Mouse (Mus musculus) MEL (cell line): ENCODE data around the gene H3f3a. TPM values are rescaled to one million over a fixed set of nuclear protein-coding genes. Genes with fewer than 3 reads are reported as not detected.
"Not testable (repeated sequence)": the region's sequence is repeated elsewhere in the genome, so short reads cannot be mapped to it uniquely, and the experiment has no call there.

Experiments
- DNase-seq: peaks from one replicate; pipeline ENCODE4 v3.0.0; 2011; ENCODE audit warnings: low read depth, low spot score
- H3K27ac ChIP-seq: 2 replicates; pipeline ENCODE4 v1.5.1; 2012; ENCODE audit warnings: low read depth, mild to moderate bottlenecking, control low read depth, low read length, moderate library complexity; ENCODE audit not compliant: control insufficient read depth
- H3K27me3 ChIP-seq, 2 experiments: fragments of 150-350 bp in 1 of 2; sonication (generic) in 1 of 2; 2 replicates each; pipeline ENCODE4 v1.6.1; 2012; ENCODE audit warnings: low read length in 2 of 2, mild to moderate bottlenecking in 2 of 2, improper control_type of control experiment in 1 of 2, moderate library complexity in 1 of 2; ENCODE audit not compliant: insufficient read depth in 2 of 2, control insufficient read depth in 1 of 2
- H3K36me3 ChIP-seq, 2 experiments: 2 replicates each; pipeline ENCODE4 v1.6.1; 2012 to 2014; ENCODE audit warnings: low read length in 2 of 2, improper control_type of control experiment in 1 of 2, inconsistent platforms in 1 of 2, mild to moderate bottlenecking in 1 of 2; ENCODE audit not compliant: insufficient read depth in 2 of 2, control insufficient read depth in 1 of 2
- H3K4me1 ChIP-seq, 2 experiments: fragments of 150-350 bp in 1 of 2; sonication (generic) in 1 of 2; 2 replicates each; pipeline ENCODE4 v1.6.1; 2012; ENCODE audit warnings: low read length in 2 of 2, improper control_type of control experiment in 1 of 2, mild to moderate bottlenecking in 1 of 2; ENCODE audit not compliant: insufficient read depth in 2 of 2, control insufficient read depth in 1 of 2
- H3K4me3 ChIP-seq, 2 experiments: fragments of 150-350 bp in 1 of 2; sonication (generic) in 1 of 2; 2 replicates each; pipeline ENCODE4 v1.5.1; 2012; ENCODE audit warnings: low read depth in 2 of 2, low read length in 2 of 2, mild to moderate bottlenecking in 2 of 2, moderate library complexity in 2 of 2, control low read depth in 1 of 2, improper control_type of control experiment in 1 of 2; ENCODE audit not compliant: control insufficient read depth in 1 of 2, insufficient read depth in 1 of 2
- H3K79me2 ChIP-seq: 2 replicates; pipeline ENCODE4 v1.6.1; 2012; ENCODE audit warnings: mild to moderate bottlenecking, low read length, moderate library complexity; ENCODE audit not compliant: control insufficient read depth, poor library complexity, insufficient read depth
- H3K9ac ChIP-seq: 2 replicates; pipeline ENCODE4 v1.6.1; 2012; ENCODE audit warnings: low read depth, mild to moderate bottlenecking, control low read depth, low read length, moderate library complexity; ENCODE audit not compliant: control insufficient read depth, poor library complexity, severe bottlenecking
- H3K9me3 ChIP-seq: fragments of 150-350 bp; sonication (generic); replicated peaks from 2 replicates; pipeline ENCODE4 v1.6.1; 2012; ENCODE audit warnings: mild to moderate bottlenecking, low read length, improper control_type of control experiment, moderate library complexity; ENCODE audit not compliant: insufficient read depth
- BHLHE40 ChIP-seq: IDR thresholded peaks from 2 replicates; pipeline ENCODE4 v1.6.1; 2012; ENCODE audit warnings: low read depth, mild to moderate bottlenecking, inconsistent platforms, low read length, improper control_type of control experiment, borderline replicate concordance
- CHD2 ChIP-seq: IDR thresholded peaks from 2 replicates; pipeline ENCODE4 v1.6.1; 2011; ENCODE audit warnings: low read length, improper control_type of control experiment
- CTCF ChIP-seq, 3 experiments: IDR thresholded peaks in 2 of 3; conservative IDR thresholded peaks in 1 of 3; 2 replicates each; pipeline ENCODE4 v1.5.1; 2011 to 2012; ENCODE audit warnings: low read length in 3 of 3, low read depth in 2 of 3, mild to moderate bottlenecking in 2 of 3, improper control_type of control experiment in 1 of 3, inconsistent platforms in 1 of 3, mixed read lengths in 1 of 3, moderate library complexity in 1 of 3; ENCODE audit not compliant: control insufficient read depth in 1 of 3, insufficient read depth in 1 of 3, poor library complexity in 1 of 3, severe bottlenecking in 1 of 3
- E2F4 ChIP-seq: IDR thresholded peaks from 2 replicates; pipeline ENCODE4 v1.6.1; 2011; ENCODE audit warnings: low read depth, low read length, improper control_type of control experiment, borderline replicate concordance
- GABPA ChIP-seq: IDR thresholded peaks from 2 replicates; pipeline ENCODE4 v1.6.1; 2012; ENCODE audit warnings: low read depth, mild to moderate bottlenecking, inconsistent platforms, low read length, improper control_type of control experiment, moderate library complexity
- GATA1 ChIP-seq: IDR thresholded peaks from 2 replicates; pipeline ENCODE4 v1.6.1; 2011; ENCODE audit warnings: low read depth, low read length, improper control_type of control experiment
- JUND ChIP-seq: IDR thresholded peaks from 2 replicates; pipeline ENCODE4 v1.6.1; 2011; ENCODE audit warnings: low read depth, mild to moderate bottlenecking, improper control_type of control experiment, low read length
- MAX ChIP-seq: IDR thresholded peaks from 2 replicates; pipeline ENCODE4 v1.6.1; 2011; ENCODE audit warnings: low read length, improper control_type of control experiment
- MXI1 ChIP-seq: IDR thresholded peaks from 2 replicates; pipeline ENCODE4 v1.6.1; 2011; ENCODE audit warnings: mild to moderate bottlenecking, low read depth, low read length, improper control_type of control experiment
- NELFE ChIP-seq: IDR thresholded peaks from 2 replicates; pipeline ENCODE4 v1.6.1; 2011; ENCODE audit warnings: low read depth, low read length, improper control_type of control experiment
- NRF1 ChIP-seq: IDR thresholded peaks from 2 replicates; pipeline ENCODE4 v1.6.1; 2014; ENCODE audit warnings: low read depth, mild to moderate bottlenecking, inconsistent platforms, low read length, improper control_type of control experiment, moderate library complexity; ENCODE audit not compliant: poor library complexity, insufficient read depth, severe bottlenecking
- POLR2A ChIP-seq, 2 experiments: IDR thresholded peaks; 2 replicates each; pipeline ENCODE4 v1.6.1; 2011 to 2012; ENCODE audit warnings: low read length in 2 of 2, mild to moderate bottlenecking in 2 of 2, control low read depth in 1 of 2, improper control_type of control experiment in 1 of 2, low read depth in 1 of 2, moderate library complexity in 1 of 2; ENCODE audit not compliant: control insufficient read depth in 1 of 2, insufficient read depth in 1 of 2, poor library complexity in 1 of 2
- POLR2AphosphoS2 ChIP-seq: IDR thresholded peaks from 2 replicates; pipeline ENCODE4 v1.6.1; 2011; ENCODE audit warnings: low read length, improper control_type of control experiment
- POLR2AphosphoS5 ChIP-seq: IDR thresholded peaks from 2 replicates; pipeline ENCODE4 v1.6.1; 2012; ENCODE audit warnings: low read depth, borderline replicate concordance, mild to moderate bottlenecking, inconsistent platforms, low read length, moderate library complexity, mixed read lengths
- RCOR1 ChIP-seq: IDR thresholded peaks from 2 replicates; pipeline ENCODE4 v1.6.1; 2012; ENCODE audit warnings: low read depth, mild to moderate bottlenecking, inconsistent platforms, low read length, improper control_type of control experiment
- SIN3A ChIP-seq: IDR thresholded peaks from 2 replicates; pipeline ENCODE4 v1.6.1; 2012; ENCODE audit warnings: low read length, improper control_type of control experiment, inconsistent platforms
- SMC3 ChIP-seq: IDR thresholded peaks from 2 replicates; pipeline ENCODE4 v1.6.1; 2011; ENCODE audit warnings: low read depth, low read length, improper control_type of control experiment
- TBP ChIP-seq: IDR thresholded peaks from 2 replicates; pipeline ENCODE4 v1.8.0; 2011; ENCODE audit warnings: low read depth, low read length, improper control_type of control experiment
- USF2 ChIP-seq, 2 experiments: IDR thresholded peaks; 2 replicates each; pipeline ENCODE4 v1.6.1; 2011 to 2012; ENCODE audit warnings: improper control_type of control experiment in 2 of 2, low read length in 2 of 2, borderline replicate concordance in 1 of 2, inconsistent platforms in 1 of 2, low read depth in 1 of 2, mild to moderate bottlenecking in 1 of 2; ENCODE audit not compliant: insufficient read depth in 1 of 2
- ZMIZ1 ChIP-seq: IDR thresholded peaks from 2 replicates; pipeline ENCODE4 v1.6.1; 2012; ENCODE audit warnings: low read depth, mild to moderate bottlenecking, inconsistent platforms, low read length, improper control_type of control experiment, moderate library complexity
- polyA plus RNA-seq, 2 experiments: library from polyadenylated mRNA; stranded (reverse) in 1 of 2; unstranded in 1 of 2; fragments of >175 nt in 1 of 2; fragments of >200 nt in 1 of 2; gene quantifications; 2 replicates each; pipeline versions ENCODE4 v1.2.1 to v1.2.4; 2012; ENCODE audit warnings: low replicate concordance in 2 of 2, low read depth in 1 of 2; ENCODE audit not compliant: insufficient read length in 2 of 2, insufficient read depth in 1 of 2, missing spikeins in 1 of 2
- total RNA-seq: library from RNA; depleted of rRNA; stranded (reverse); fragments of 300-350 nt; gene quantifications from 2 replicates; pipeline ENCODE4 v1.2.3, GENCODE M21; 2012

Gene H3f3a
- total and polyA plus RNA-seq, 3 experiments: 265 to 903 (median 574) TPM

DNA sequence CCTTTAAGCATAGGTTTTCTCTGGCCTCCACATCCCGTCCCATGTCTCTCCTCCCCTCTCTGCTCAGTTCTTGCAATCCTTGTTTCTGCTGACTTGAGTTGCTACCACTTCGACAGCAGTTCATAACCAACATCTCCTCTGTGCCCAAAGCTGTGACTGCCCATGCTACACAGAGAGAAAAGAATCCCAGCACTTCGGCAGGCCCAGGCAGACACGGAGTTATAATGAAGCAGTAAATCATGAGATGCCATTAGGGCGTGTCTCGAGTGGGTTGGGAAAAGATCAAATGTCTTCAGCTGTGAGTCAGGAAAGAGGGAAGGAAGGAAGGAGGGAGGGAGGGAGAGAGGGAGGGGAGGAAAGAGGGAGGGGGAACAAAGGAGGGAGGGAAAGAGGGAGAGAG, 24.3 kb upstream of the H3f3a start:
- no peak for TF ChIP-seq NELFE
- TF ChIP-seq E2F4: no peak
- Histone ChIP-seq H3K27me3 (peaks cover 5 to 10% of the 10 kb centered on the region in 2 experiments; a peak in 3 of 4 replicates), H3K4me1 (peaks cover 0 to 11% of the 10 kb centered on the region in 2 experiments; a peak in 1 of 4 replicates), H3K79me2 (no peaks in the 10 kb centered on the region), H3K4me3 (no peak overlapping the region), H3K9ac (no peak overlapping the region), H3K27ac (no peak overlapping the region), H3K36me3 (peaks cover 0 to 9% of the 10 kb centered on the region in 2 experiments; a peak in 2 of 4 replicates), H3K9me3 (no peaks in the 10 kb centered on the region)
- no peak for DNase-seq

DNA sequence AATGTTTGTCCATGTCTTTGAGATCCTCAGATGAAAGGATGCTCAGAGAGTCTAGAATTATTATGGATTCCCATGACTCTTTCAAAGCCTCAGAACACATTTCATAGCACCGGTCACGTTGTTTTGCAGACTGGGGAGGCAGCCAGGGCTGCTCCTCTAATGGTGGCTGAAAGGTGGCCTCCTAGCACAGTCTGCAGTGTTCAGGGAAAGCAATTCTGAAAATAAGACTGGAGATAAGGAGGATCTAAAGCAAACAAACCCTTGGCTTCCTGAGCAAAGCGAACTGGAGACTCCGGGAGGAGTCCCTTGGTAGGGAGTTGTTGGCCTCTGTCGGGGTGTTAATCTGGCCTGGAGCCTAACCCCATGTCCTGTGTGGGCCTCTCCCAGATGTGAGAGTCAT, 23.4 kb upstream of the H3f3a start:
- Histone ChIP-seq H3K27me3 (peaks cover 4 to 8% of the 10 kb centered on the region in 2 experiments; a peak in 3 of 4 replicates), H3K27ac (no peak overlapping the region), H3K9me3 (no peaks in the 10 kb centered on the region), H3K4me3 (no peak overlapping the region), H3K79me2 (no peaks in the 10 kb centered on the region), H3K4me1 (peaks cover 0 to 11% of the 10 kb centered on the region in 2 experiments; a peak in 1 of 4 replicates), H3K36me3 (peaks cover 0 to 9% of the 10 kb centered on the region in 2 experiments; a peak in 2 of 4 replicates), H3K9ac (no peak overlapping the region)
- no peak for TF ChIP-seq ZMIZ1
- no peak for TF ChIP-seq MAX
- TF ChIP-seq NELFE: no peak
- TF ChIP-seq POLR2AphosphoS2: no peak
- TF ChIP-seq E2F4: no peak
- no peak for TF ChIP-seq GABPA
- TF ChIP-seq MXI1: no peak
- no peak for TF ChIP-seq POLR2A (IDR thresholded peaks at IDR 0.05; ENCODE audit: control insufficient read depth in 1 of 2, insufficient read depth in 1 of 2, low read depth in 1 of 2, low read length in 2 of 2, poor library complexity in 1 of 2)
- no peak for TF ChIP-seq USF2 (IDR thresholded peaks at IDR 0.05; ENCODE audit: borderline replicate concordance in 1 of 2, insufficient read depth in 1 of 2, low read depth in 1 of 2, low read length in 2 of 2)
- no peak for TF ChIP-seq NRF1
- no peak for TF ChIP-seq CHD2
- TF ChIP-seq RCOR1: no peak
- TF ChIP-seq SMC3: no peak
- TF ChIP-seq TBP: no peak
- TF ChIP-seq POLR2AphosphoS5: no peak
- no peak for TF ChIP-seq CTCF (IDR thresholded peaks at IDR 0.05 in 2 of 3, conservative IDR thresholded peaks at IDR 0.05 in 1 of 3; ENCODE audit: control insufficient read depth in 1 of 3, insufficient read depth in 1 of 3, low read depth in 2 of 3, low read length in 3 of 3, poor library complexity in 1 of 3, severe bottlenecking in 1 of 3)
- TF ChIP-seq JUND: no peak
- TF ChIP-seq GATA1: no peak
- TF ChIP-seq SIN3A: no peak
- no peak for TF ChIP-seq BHLHE40
- no peak for DNase-seq

- not testable (repeated sequence) for H3K27me3 ChIP-seq
Measured at GRCm38 (mm10) chr1:180836467-180836866, 22.7 kb upstream of the H3f3a start.

More at GRCm38 (mm10) chr1:180836467-180836866, 22.7 kb upstream of the H3f3a start:
- not testable (repeated sequence) for H3K4me3 ChIP-seq, H3K79me2 ChIP-seq, DNase-seq, H3K36me3 ChIP-seq, H3K9me3 ChIP-seq, H3K9ac ChIP-seq, H3K27ac ChIP-seq
- peaks cover 0 to 11% of the 10 kb centered on the region in 2 experiments; a peak in 1 of 4 replicates for H3K4me1 ChIP-seq
